8 mouse cellular contexts compared by ENCODE assay signal in the genomic region with DNA sequence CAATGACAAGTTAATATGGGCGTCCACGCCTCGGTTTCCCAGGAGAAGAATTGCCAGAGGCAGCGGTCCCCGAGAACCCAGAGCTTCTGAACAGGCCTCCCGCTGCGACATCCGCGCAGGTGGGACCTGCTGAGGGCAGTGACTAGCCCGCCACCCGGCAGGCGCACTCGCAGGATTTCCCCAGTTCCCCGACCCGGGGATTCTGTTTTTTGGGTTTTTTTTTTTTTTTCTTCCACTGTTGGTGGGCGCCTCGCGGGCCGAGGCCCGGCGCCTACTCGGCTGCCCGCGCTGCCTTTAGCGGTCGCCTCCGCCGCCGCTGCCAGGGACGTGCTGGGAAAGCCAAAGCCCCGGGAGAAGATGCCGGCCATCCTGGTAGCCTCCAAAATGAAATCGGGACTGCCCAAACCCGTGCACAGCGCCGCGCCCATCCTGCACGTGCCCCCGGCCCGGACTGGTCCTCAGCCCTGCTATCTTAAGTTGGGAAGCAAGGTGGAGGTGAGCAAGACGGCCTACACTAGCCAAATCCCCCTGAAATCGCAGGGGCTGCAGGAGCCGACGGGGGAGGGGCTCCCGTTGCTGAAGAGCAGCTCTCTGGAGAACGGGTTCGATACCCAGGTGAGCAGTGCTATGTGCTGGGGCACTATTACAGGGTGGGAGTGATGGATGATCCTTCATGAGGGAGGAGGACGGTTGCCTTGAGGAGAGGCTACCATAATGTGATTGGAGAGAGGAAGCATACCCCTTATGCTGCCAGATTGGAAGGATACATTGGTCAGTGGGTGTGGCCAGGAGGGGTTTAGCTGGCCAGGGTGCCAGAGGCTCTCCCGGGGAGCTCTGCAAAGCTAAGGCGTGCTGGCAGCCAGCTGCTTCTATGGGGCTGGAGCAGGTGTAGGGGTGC.
DNase-seq lines count a peak whose midpoint lies in the region; ATAC-seq and TF ChIP-seq lines count a peak whose summit lies in the region.

No protein-coding gene starts in this region.

- DNase-seq in heart, adult 18-20 months = peak; percentile 18 to 33
- DNase-seq in heart, adult 8-10 months (ENCODE audit: low spot score) = no peak
- DNase-seq in thymus, postnatal 4 days = peak; percentile 54
- DNase-seq in MN1 (ENCODE audit: low spot score) = no peak

- no peaks in the 10 kb centered on the region for H3K27me3 ChIP-seq in ES-Bruce4 (ENCODE audit: control insufficient read depth, insufficient read depth, low read length, poor library complexity, severe bottlenecking)
- H3K27me3 ChIP-seq in embryonic facial prominence, embryonic 12.5 days = peaks cover 40% of the 10 kb centered on the region
- no peaks in the 10 kb centered on the region for H3K27me3 ChIP-seq in hindbrain, embryonic 16.5 days (replicated peaks; ENCODE audit: control insufficient read depth, insufficient read depth, low read length)

- no peak for TF ChIP-seq EP300 in ES-Bruce4 (IDR thresholded peaks at IDR 0.05; ENCODE audit: insufficient read depth, low read depth, low read length)

- no peak for TF ChIP-seq CTCF in ES-Bruce4 (IDR thresholded peaks at IDR 0.05; ENCODE audit: low read depth, low read length)

- H3K9me3 ChIP-seq in ES-Bruce4 (replicated peaks; ENCODE audit: control insufficient read depth, insufficient read depth, low read length, poor library complexity, severe bottlenecking) = no peaks in the 10 kb centered on the region
- no peaks in the 10 kb centered on the region for H3K9me3 ChIP-seq in embryonic facial prominence, embryonic 12.5 days
- no peaks in the 10 kb centered on the region for H3K9me3 ChIP-seq in hindbrain, embryonic 16.5 days (ENCODE audit: control insufficient read depth, low read length)

- peak overlapping the region; percentile 99 for H3K4me2 ChIP-seq in embryonic facial prominence, embryonic 12.5 days (replicated peaks)
- H3K4me2 ChIP-seq in hindbrain, embryonic 16.5 days (ENCODE audit: low read length) = peak overlapping the region; percentile 86

- peaks cover 51% of the 10 kb centered on the region for H3K79me2 ChIP-seq in macrophage (ENCODE audit: inconsistent target)

- no peak overlapping the region for H3K27ac ChIP-seq in ES-Bruce4 (ENCODE audit: insufficient read depth, low read length)
- H3K27ac ChIP-seq in embryonic facial prominence, embryonic 12.5 days = no peak overlapping the region
- peak overlapping the region; percentile 86 for H3K27ac ChIP-seq in hindbrain, embryonic 16.5 days (ENCODE audit: low read depth, low read length)
- peak overlapping the region; percentile 98 for H3K27ac ChIP-seq in macrophage

- no peaks in the 10 kb centered on the region for H3K4me1 ChIP-seq in ES-Bruce4 (ENCODE audit: control insufficient read depth, insufficient read depth, low read length)
- peaks cover 15% of the 10 kb centered on the region for H3K4me1 ChIP-seq in embryonic facial prominence, embryonic 12.5 days
- H3K4me1 ChIP-seq in hindbrain, embryonic 16.5 days (ENCODE audit: control insufficient read depth, insufficient read depth, low read depth, low read length) = peaks cover 45% of the 10 kb centered on the region

- H3K4me3 ChIP-seq in ES-Bruce4 (ENCODE audit: low read depth, low read length) (peak overlapping the region; percentile 88), macrophage (ENCODE audit: inconsistent target) (peak overlapping the region; percentile 88)
- H3K4me3 ChIP-seq in embryonic facial prominence, embryonic 12.5 days = peak overlapping the region; percentile 59
- peak overlapping the region; percentile 66 for H3K4me3 ChIP-seq in hindbrain, embryonic 16.5 days (ENCODE audit: low read length)

- no peak for TF ChIP-seq POLR2A in ES-Bruce4 (IDR thresholded peaks at IDR 0.05; ENCODE audit: insufficient read depth, low read length)

- no peaks in the 10 kb centered on the region for H3K36me3 ChIP-seq in ES-Bruce4 (ENCODE audit: control insufficient read depth, insufficient read depth, low read length, poor library complexity, severe bottlenecking)
- H3K36me3 ChIP-seq in embryonic facial prominence, embryonic 12.5 days = no peaks in the 10 kb centered on the region
- no peaks in the 10 kb centered on the region for H3K36me3 ChIP-seq in hindbrain, embryonic 16.5 days (ENCODE audit: control insufficient read depth, insufficient read depth, low read length)
- no peaks in the 10 kb centered on the region for H3K36me3 ChIP-seq in macrophage (ENCODE audit: inconsistent target)

- H3K9ac ChIP-seq in ES-Bruce4 (ENCODE audit: low read depth, poor library complexity, severe bottlenecking) = 0 out of 2 replicates have a peak overlapping the region, but pooled peaks have one; percentile 2
- H3K9ac ChIP-seq in embryonic facial prominence, embryonic 12.5 days = peak overlapping the region; percentile 56
- peak overlapping the region; percentile 75 for H3K9ac ChIP-seq in hindbrain, embryonic 16.5 days (ENCODE audit: low read depth, low read length)

- ATAC-seq in embryonic facial prominence, embryonic 12.5 days (ENCODE audit: insufficient number of reproducible peaks, insufficient read depth, low FRiP score, low TSS enrichment) = no peak
- ATAC-seq in hindbrain, embryonic 16.5 days = no peak

- WGBS in embryonic facial prominence, embryonic 12.5 days = 2% methylated on average over 50 of the region's 50 CpGs
- 2% methylated on average over 50 of the region's 50 CpGs for WGBS in hindbrain, embryonic 16.5 days
- WGBS in macrophage (ENCODE audit: missing documents) = 6% methylated on average over 33 of the region's 50 CpGs

Comparison
In these comparisons a context has a peak if more than half of its experiments do, and no peak if none do; other contexts are left out.
1. DNase-seq: peak in heart, adult 18-20 months (2 of 2) and thymus, postnatal 4 days (single experiment); none in heart, adult 8-10 months (single experiment) and MN1 (single experiment).
2. H3K27ac ChIP-seq: peak in hindbrain, embryonic 16.5 days (single experiment) and macrophage (single experiment); none in ES-Bruce4 (single experiment) and embryonic facial prominence, embryonic 12.5 days (single experiment).
3. H3K9ac ChIP-seq: peak in every context shown above with its lines; median percentile 75 in hindbrain, embryonic 16.5 days; 56 in embryonic facial prominence, embryonic 12.5 days; 2 in ES-Bruce4.
4. Peak in every context shown above with its lines, with median percentiles within 50 percentile points of each other: H3K4me3 ChIP-seq.